In genomic region chr9:53075931-53076330, GRCm38 (mm10) we compare ENCODE assay signal across 12 mouse cellular contexts.
"Had no signal": no experiment of that assay in that cellular context is flagged by ENCODE, and none has a peak within 500 bp of the region (broad histone marks: within the 10 kb centered on the region; RNA-seq: fewer than 3 reads in every experiment).

No protein-coding gene starts in this region.

- DNase-seq: gastrocnemius, postnatal 10 days; gastrocnemius, postnatal 25 days; heart, adult 18-20 months; heart, postnatal 10 days; heart, postnatal 4 days; kidney, adult 18-20 months; kidney, adult 8-10 months; kidney, postnatal 10 days; kidney, postnatal 36 days; layer of hippocampus, adult 9-11 months; layer of hippocampus, postnatal 36 days; left cerebral cortex, postnatal 4 days had no signal
